Mouse (Mus musculus) stomach, postnatal 0 days (tissue): Measurements from ENCODE around the gene Pnkd.

Experiments used
- CTCF ChIP-seq: IDR thresholded peaks from 2 replicates; pipeline ENCODE4 v1.5.1; 2016; ENCODE audit warnings: antibody characterized with exemption, low read depth, mild to moderate bottlenecking, moderate library complexity
- EP300 ChIP-seq: optimal IDR thresholded peaks from 2 replicates; pipeline ENCODE3; 2016; ENCODE audit warnings: antibody characterized with exemption

GRCm38 (mm10) chr1:74361812-74362211 lies 77.1 kb downstream of the Pnkd start, which contains the start of gene Catip:
- TF ChIP-seq CTCF (peak; percentile 95), EP300 (no peak)
